Mouse (Mus musculus) MN1 (cell line): ENCODE results near the gene Pqlc3.

ENCODE experiments used
- DNase-seq: peaks from one replicate; pipeline ENCODE4 v3.0.0-alpha.2; 2016; ENCODE audit warnings: low spot score

Pqlc3 gene

DNA sequence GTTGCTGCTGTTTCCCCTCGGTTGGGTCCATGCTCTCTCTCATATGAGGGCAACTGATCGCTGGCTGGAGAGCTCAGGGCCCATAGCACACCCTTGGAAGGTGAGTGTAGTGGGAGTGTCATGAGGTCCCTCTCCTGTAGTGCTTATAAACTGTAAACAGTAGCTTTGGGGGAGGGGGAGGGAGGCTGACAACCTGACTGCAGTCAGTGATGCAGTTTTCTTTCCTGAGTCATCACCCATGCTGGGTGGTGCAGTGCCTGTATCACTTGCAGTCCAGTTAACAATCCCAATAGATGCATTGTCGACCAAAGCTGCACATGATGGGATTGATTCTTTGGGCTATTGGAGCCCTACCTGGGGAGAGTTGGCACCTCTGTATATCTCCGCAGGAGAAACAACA lies 1.0 kb upstream of the Pqlc3 start:
- peak; percentile 22 for DNase-seq

DNA sequence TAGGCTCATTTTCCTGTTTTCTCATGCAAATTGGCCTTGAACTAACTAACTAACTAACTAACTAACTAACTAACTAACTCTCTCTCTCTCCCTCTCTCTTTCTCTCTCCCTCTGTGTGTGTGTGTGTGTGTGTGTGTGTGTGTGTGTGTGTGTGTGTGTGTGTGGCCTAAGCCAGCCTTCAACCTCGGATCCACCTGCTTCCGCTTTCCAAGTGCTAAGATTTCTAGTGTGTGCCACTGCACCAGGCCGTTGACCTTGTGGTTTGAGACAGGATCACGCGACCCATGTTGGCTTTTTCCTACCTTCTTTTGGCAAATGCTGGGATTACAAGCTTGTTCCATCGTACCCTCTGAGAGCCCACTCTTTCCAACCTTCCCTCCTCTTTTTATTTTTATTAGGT lies 420 bp upstream of the Pqlc3 start:
- DNase-seq: peak; percentile 56

DNA sequence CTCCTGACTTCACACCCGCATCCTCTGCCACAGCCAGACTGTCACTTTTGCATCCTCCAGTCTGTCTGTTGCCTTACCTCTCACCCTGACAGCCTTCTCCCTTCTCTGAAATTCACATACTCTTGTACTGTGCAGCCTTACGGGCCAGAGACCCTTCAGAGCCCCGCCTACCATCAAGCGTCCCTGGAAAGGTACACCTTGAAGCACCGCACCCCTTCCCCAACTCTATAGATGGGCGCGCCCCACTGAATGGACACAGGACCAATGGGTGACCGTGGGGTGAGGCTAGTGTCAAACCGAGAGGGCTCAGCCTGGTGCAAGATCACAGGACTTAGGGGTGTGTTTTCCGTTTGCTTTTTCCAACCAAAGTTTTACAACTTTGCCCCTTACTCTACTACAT lies 1.1 kb downstream of the Pqlc3 start:
- no peak for DNase-seq

DNA sequence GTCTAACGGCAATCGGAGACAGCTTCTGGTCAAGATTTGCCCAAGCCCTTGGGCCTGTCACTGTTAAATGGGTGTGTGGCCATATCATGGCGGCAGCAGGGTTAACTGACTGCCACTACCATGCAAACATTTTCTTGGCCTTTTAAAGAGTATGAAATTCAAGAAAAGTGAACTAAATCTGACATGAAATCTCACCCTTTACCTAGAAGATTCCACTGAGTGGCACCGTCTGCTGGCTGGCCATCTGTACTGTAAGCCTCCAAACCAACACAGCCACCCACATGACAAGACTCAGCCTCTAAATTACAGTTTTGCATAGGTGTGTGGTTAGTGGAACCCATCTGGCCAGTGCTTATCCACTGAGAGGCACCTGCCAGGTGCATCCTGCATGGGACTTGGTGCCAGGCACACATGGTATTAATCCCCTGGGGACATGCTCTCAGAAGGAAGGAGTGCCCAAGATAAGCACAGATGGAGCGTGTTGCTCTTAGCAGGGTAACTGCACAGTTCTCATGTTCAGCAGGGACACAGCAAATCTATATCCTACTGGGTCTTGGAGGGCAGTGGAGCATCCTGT lies 3.2 kb downstream of the Pqlc3 start:
- DNase-seq: peak; percentile 34

DNA sequence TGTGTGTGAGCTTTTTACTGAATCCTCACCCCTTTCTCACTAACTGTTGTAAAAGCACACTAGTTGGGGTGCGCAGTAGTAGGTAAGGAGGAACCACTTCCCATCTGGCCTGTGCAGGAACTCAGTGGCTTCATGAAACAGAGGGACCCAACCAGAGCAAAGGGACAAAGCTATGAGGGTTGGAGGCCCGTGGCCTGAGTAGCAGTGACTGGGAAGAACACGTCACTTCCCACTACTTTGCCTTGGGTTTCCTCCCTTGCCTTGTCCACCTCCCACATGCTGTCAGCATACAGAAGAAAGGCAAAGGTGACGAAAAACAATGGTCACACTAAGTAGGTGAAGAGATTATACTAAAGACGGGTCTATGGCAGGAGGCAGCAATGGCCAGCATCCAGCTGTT lies 3.9 kb downstream of the Pqlc3 start:
- DNase-seq: no peak

DNA sequence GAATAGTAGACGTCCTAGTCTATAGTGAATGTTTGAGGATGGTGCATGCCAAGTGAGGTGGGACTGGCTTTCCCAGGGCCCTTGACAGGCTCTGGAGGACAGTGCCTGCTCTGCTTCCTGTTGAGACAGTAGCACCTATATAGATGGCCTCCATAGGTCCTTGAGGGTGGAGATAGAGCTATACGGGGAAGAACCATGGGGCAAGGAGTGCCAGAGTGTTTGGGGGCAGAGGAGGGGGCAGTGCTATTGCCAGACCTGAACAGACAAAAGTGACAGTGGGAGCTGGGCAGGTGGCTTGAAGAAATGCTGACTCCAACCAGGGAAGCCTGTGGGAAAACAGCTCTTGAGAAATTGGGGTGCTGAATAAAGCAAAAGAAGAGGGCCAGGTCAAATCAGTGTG lies 5.9 kb downstream of the Pqlc3 start:
- no peak for DNase-seq

DNA sequence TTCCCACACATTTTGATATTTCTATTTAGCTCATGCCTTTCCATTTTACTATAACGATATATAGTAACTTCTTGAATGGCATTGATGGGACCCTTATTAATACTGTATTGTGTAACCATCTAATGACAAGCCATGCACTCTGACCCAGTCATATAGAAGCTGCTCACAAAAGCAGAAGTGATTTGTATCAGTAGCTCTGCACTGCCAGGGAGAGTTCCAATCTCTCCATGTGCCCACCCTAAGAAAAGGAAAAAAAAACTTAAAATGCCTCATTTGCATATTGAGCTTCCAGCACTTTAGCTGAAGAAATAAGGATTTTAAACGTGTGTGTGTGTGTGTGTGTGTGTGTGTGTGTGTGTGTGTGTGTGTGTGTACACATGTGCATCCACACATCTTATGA lies 7.9 kb downstream of the Pqlc3 start:
- DNase-seq: no peak

DNA sequence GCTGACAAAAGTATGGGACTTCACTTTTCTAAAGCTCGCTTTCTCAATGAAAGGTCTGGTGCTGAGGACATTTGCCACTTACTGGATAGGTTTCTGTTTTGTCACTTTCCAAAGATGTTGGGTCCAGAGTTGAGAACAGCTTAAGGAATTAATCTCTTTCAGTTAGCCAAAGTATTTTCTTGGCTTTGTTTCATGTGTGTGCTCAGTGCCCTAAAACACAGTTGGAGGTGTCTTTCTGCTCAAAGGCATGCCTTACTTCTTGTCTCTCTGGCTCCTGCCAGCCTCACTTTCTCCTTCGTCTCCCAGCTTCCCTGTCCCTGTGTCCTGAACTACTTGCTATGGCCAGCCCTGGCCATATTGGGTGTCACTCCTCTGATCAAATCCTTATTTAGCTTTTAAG lies 8.8 kb downstream of the Pqlc3 start:
- DNase-seq: no peak

DNA sequence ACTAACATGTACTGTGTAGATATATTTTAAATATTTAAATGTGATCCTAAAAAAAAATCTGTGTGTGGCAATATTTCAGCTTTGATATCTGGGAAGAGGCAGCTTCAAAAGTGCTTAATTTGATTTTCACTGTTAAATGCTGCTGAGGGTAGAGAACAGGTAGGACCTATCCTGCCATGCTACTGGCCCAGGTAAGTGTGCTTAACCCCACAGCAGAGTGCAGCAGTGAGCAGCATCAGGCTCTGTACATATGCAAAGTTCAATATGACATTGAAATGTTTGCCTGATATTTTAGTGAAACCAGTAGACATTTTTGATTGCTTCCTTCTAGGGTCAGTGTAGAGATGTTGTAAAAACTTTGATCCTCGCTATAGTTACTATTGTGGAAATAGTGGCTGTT lies 14.4 kb downstream of the Pqlc3 start:
- DNase-seq: no peak

DNA sequence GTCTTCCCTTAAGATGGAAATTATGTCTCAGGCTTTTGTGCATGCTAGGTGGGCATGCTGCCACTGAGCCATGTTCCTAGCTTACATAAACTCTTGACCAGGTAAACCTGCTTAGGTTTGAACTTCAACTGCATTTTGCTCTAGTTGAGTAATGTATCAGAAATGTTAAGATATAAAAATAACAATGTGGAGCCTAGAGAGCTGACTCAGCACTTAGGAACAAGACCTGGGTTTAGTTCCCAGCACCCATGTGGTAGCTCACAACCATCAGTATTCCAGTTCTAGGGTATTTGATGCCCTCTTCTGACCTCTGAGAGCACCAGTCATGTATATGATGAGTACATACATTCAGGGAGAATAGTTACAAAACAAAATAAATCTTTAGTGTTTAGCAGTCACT lies 23.1 kb downstream of the Pqlc3 start:
- DNase-seq: no peak

DNA sequence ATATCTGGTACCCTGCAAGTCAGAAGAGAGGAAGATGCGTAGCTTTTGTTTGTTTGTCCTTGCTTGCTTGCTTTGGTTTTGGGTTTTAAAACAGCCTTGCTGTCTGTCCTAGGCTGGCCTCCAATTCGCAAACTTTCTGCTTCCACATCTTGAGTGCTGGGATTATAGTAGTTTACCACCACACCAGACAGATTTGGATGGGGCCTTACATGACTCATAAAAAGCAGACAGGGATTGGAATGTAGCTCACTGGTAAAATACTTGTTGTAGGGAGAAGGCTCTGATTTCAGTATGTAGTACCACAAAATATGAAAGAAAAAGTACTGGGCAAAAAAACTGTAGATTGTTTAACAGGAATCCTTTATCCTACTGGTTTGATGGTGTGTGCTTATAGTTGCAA lies 33.4 kb downstream of the Pqlc3 start:
- no peak for DNase-seq

DNA sequence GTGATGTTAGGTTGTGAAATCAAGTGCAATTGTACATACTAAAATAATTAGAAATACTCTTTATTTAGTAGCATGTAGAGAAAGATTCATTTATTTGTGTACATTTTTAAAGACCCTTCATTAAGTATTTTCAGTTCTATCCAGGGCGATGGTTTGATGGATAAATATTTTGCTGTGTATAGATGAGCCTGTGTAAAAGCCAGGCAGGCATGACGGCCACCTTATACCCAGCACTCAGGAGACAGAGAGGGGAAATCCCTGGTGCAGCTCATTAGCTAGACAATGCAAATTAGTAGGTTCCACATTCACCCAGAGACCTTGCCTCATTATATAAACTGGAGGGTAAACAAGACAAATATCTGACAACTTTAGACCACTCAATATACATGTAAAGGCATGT lies 36.9 kb downstream of the Pqlc3 start:
- DNase-seq: no peak

DNA sequence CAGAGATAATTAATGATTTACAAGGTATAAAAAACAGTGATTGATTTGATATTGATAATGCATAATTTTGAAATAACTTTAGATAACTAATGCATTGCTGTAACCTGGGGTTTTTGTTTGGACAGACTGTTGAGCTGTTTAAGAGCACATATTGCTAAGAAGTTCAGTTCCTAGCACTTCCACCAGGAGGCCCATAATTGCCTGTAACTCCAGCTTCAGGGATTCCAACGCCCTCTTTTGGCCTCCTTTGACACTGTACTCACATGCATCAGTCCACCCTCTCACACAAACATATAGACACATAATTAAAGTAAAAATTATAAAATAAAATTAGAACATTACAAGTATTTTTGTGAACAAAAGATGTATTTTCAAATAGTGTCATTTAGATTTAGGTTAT lies 41.4 kb downstream of the Pqlc3 start:
- DNase-seq: peak; percentile 49

DNA sequence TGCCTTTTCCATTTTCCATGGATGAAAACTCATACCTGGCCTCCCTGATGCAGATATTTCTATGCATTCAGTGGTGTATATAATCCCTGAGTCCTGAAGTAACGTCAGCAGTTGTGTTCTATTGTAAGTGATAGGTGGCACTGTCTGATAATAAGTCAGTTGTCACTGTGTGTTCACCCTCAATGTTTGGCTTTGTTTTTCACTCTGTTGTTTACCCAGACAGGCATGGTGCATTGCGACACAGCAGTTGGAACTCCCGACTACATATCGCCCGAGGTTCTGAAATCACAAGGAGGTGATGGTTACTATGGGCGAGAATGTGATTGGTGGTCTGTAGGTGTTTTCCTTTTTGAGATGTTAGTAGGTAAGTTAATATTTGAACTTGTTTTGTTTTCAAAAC lies 52.0 kb downstream of the Pqlc3 start:
- DNase-seq: no peak

DNA sequence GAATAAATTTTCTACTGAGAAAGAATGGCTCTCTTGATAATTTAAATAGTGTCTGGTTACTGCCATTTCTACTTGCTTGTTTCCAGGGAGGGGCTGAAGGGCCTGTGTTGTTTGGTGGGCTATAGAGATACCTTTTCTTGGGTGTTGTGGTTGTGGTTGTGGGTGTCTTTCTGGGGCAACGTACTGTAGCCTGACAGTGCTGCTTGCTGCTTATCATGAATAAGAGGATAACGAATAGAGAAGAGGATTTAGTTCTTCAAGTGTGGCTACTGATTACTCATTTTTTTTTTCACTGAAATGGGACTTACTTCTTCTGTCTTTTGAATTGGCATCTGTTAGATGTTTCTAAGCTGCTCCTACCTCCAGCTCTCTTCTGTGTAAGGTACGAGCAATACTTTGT lies 58.2 kb downstream of the Pqlc3 start:
- DNase-seq: no peak
